Mouse (Mus musculus) liver, embryonic 12.5 days (tissue): Measurements from ENCODE around the gene Lbh. TPM values are rescaled to one million over a fixed set of nuclear protein-coding genes. Genes with fewer than 3 reads are reported as not detected.

Source experiments
- ATAC-seq: fragments of 200-750 bp; cut with Nextera tagmentation; 2 replicates; pipeline ENCODE4 v1.8.0; 2017; ENCODE audit warnings: moderate number of reproducible peaks, mild to moderate bottlenecking, moderate library complexity
- H3K27ac ChIP-seq: fragments of 300-500 bp; sonication (generic); 2 replicates; pipeline ENCODE4 v1.5.1; 2016; ENCODE audit warnings: mild to moderate bottlenecking
- H3K27me3 ChIP-seq: fragments of 300-500 bp; sonication (generic); replicated peaks from 2 replicates; pipeline ENCODE4 v1.6.1; 2016; ENCODE audit warnings: mild to moderate bottlenecking, moderate library complexity
- H3K36me3 ChIP-seq: fragments of 300-500 bp; sonication (generic); 2 replicates; pipeline ENCODE4 v1.6.1; 2016; ENCODE audit warnings: mild to moderate bottlenecking, moderate library complexity
- H3K4me1 ChIP-seq: fragments of 300-500 bp; sonication (generic); 2 replicates; pipeline ENCODE4 v1.6.1; 2016
- H3K4me2 ChIP-seq: fragments of 300-500 bp; sonication (generic); 2 replicates; pipeline ENCODE4 v1.6.1; 2016; ENCODE audit warnings: mild to moderate bottlenecking, moderate library complexity
- H3K4me3 ChIP-seq: fragments of 300-500 bp; sonication (generic); 2 replicates; pipeline ENCODE4 v1.5.1; 2016; ENCODE audit warnings: mild to moderate bottlenecking, moderate library complexity
- H3K9ac ChIP-seq: fragments of 300-500 bp; sonication (generic); 2 replicates; pipeline ENCODE4 v1.6.1; 2016; ENCODE audit warnings: mild to moderate bottlenecking, moderate library complexity
- H3K9me3 ChIP-seq: fragments of 300-500 bp; sonication (generic); replicated peaks from 2 replicates; pipeline ENCODE4 v1.6.1; 2016; ENCODE audit warnings: mild to moderate bottlenecking, moderate library complexity
- WGBS: fragments of 180-500 bp; shearing (Covaris S2); methylation state at CpG from one replicate; pipeline ENCODE4 v1.1.7; 2016; ENCODE audit not compliant: insufficient replicate concordance; 5-methylcytosine and 5-hydroxymethylcytosine counted together
- polyA plus RNA-seq: library from polyadenylated mRNA; unstranded; fragments of >200 nt; fragmentation: Nextera tagmentation; extraction: Ambion mirVana; gene quantifications from 2 replicates; pipeline ENCODE4 v1.2.1, GENCODE M21; 2016

The Lbh gene
- polyA plus RNA-seq, 1 experiment from 2014 or later, result 1.4 TPM

- WGBS, result 81% methylated on average over 7 of the region's 7 CpGs
- Histone ChIP-seq H3K27me3 (no peaks in the 10 kb centered on the region), H3K9me3 (no peaks in the 10 kb centered on the region), H3K36me3 (no peaks in the 10 kb centered on the region), H3K27ac (no peak overlapping the region), H3K4me2 (no peak overlapping the region), H3K9ac (no peak overlapping the region), H3K4me1 (no peaks in the 10 kb centered on the region), H3K4me3 (no peak overlapping the region)
- no peak for ATAC-seq
These were observed 65.4 kb downstream of the Lbh start for GRCm38 (mm10) chr17:72983471-72983870.

- no peak overlapping the region for H3K4me2 ChIP-seq
- 59% methylated on average over 6 of the region's 6 CpGs for WGBS
- no peaks in the 10 kb centered on the region for H3K9me3 ChIP-seq
- no peak overlapping the region for H3K9ac ChIP-seq
- no peaks in the 10 kb centered on the region for H3K27me3 ChIP-seq
- no peak for ATAC-seq
- H3K36me3 ChIP-seq, result no peaks in the 10 kb centered on the region
- no peaks in the 10 kb centered on the region for H3K4me1 ChIP-seq
- H3K4me3 ChIP-seq, result no peak overlapping the region
- no peak overlapping the region for H3K27ac ChIP-seq
These were observed 70.9 kb downstream of the Lbh start for GRCm38 (mm10) chr17:72989025-72989424.

Other genes with a start within 250 kb of the Lbh start
- gene Ypel5, start 81.9 kb upstream of the Lbh start, polyA plus RNA-seq, result 69.6 and 73.8 TPM in 2 replicates
- 4.5 and 4.8 TPM in 2 replicates for gene Lclat1, start 189.7 kb downstream of the Lbh start, polyA plus RNA-seq